ENCODE assay signal across 9 mouse cellular contexts in the genomic region with DNA sequence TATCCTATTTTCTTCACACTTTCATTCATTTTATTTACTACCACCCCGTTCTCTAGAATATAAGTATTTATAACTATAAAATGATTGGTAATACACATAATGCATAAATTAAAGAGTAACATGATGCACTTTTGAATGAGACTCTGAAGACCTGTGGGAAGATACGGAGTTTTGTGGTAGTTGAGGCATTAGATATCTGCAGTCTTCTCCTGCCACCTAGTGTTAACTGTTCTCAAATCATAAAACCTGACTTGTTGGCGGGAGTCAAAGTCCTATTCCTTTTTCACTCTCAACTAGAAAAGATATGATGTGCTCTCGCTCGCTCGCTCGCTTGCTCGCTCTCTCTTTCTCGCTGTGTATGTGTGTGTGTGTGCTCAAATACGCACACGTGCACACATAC. TPM values are rescaled to one million over a fixed set of nuclear protein-coding genes. Genes with fewer than 3 reads are reported as not detected.
A peak's percentile ranks its signal among the peaks of the same experiment; 100 is the strongest.
DNase-seq lines count a peak whose midpoint lies in the region; ATAC-seq and TF ChIP-seq lines count a peak whose summit lies in the region.
"Had no signal": no experiment of that assay in that cellular context is flagged by ENCODE, and none has a peak within 500 bp of the region (broad histone marks: within the 10 kb centered on the region; RNA-seq: fewer than 3 reads in every experiment).

No protein-coding gene starts in this region.

- H3K27ac ChIP-seq in liver, adult 2 months (replicated peaks; ENCODE audit: insufficient read depth, low read depth, low read length): no peak overlapping the region
- H3K27ac ChIP-seq in liver, embryonic 12.5 days: no peak overlapping the region
- no peak overlapping the region for H3K27ac ChIP-seq in cortical plate, adult 2 months (ENCODE audit: insufficient read depth, low read length)
- H3K27ac ChIP-seq: heart, embryonic 15.5 days had no signal

- 13% methylated on average over 11 of the region's 11 CpGs for WGBS in liver, adult 2 months
- 36% methylated on average over 11 of the region's 11 CpGs for WGBS in liver, embryonic 12.5 days (ENCODE audit: insufficient replicate concordance)

- H3K9me3 ChIP-seq in liver, embryonic 12.5 days (replicated peaks): no peaks in the 10 kb centered on the region
- H3K9me3 ChIP-seq: heart, embryonic 15.5 days had no signal

- peaks cover 2% of the 10 kb centered on the region for H3K4me1 ChIP-seq in liver, adult 2 months (ENCODE audit: control insufficient read depth, insufficient read depth, low read length)
- H3K4me1 ChIP-seq in liver, embryonic 12.5 days: 0 out of 2 replicates have a peak, but pooled peaks cover 2% of the 10 kb centered on the region
- no peaks in the 10 kb centered on the region for H3K4me1 ChIP-seq in cortical plate, adult 2 months (ENCODE audit: control insufficient read depth, insufficient read depth, low read length)
- H3K4me1 ChIP-seq: heart, embryonic 15.5 days had no signal

- no peaks in the 10 kb centered on the region for H3K36me3 ChIP-seq in liver, adult 2 months (ENCODE audit: control insufficient read depth, insufficient read depth, low read length)
- no peaks in the 10 kb centered on the region; the same call in 1 of the 2 replicates for H3K36me3 ChIP-seq in liver, embryonic 12.5 days
- H3K36me3 ChIP-seq in myocyte (ENCODE audit: control insufficient read depth, insufficient read depth): no peaks in the 10 kb centered on the region

- H3K79me2 ChIP-seq in liver, adult 2 months (ENCODE audit: control insufficient read depth, insufficient read depth, low read length): no peaks in the 10 kb centered on the region
- H3K79me2 ChIP-seq in myocyte (ENCODE audit: control insufficient read depth, insufficient read depth): no peaks in the 10 kb centered on the region

- no peaks in the 10 kb centered on the region for H3K27me3 ChIP-seq in liver, adult 2 months (ENCODE audit: control insufficient read depth, insufficient read depth, low read length)
- no peaks in the 10 kb centered on the region for H3K27me3 ChIP-seq in liver, embryonic 12.5 days (replicated peaks)
- no peaks in the 10 kb centered on the region for H3K27me3 ChIP-seq in myocyte (ENCODE audit: control insufficient read depth, insufficient read depth, insufficient read length)
- H3K27me3 ChIP-seq: heart, embryonic 15.5 days had no signal

- H3K9ac ChIP-seq in liver, adult 2 months (ENCODE audit: low read depth, low read length): no peak overlapping the region; the same call in 1 of the 2 replicates
- no peak overlapping the region for H3K9ac ChIP-seq in liver, embryonic 12.5 days
- H3K9ac ChIP-seq: heart, embryonic 15.5 days had no signal

- no peak for TF ChIP-seq POLR2A in liver, adult 2 months (IDR thresholded peaks at IDR 0.05; ENCODE audit: extremely low read depth, insufficient read depth, low read length)
- no peak for TF ChIP-seq POLR2A in cortical plate, adult 2 months (IDR thresholded peaks at IDR 0.05; ENCODE audit: extremely low read depth, insufficient read depth, low read length)
- no peak for TF ChIP-seq POLR2A in myocyte (IDR thresholded peaks at IDR 0.05; ENCODE audit: insufficient read length, low read depth)

- peak; percentile 46 for TF ChIP-seq CTCF in liver, adult 2 months (IDR thresholded peaks at IDR 0.05; ENCODE audit: low read depth, low read length)
- TF ChIP-seq CTCF in cortical plate, adult 2 months (IDR thresholded peaks at IDR 0.05; ENCODE audit: extremely low read depth, insufficient read depth, low read length): peak; percentile 50; the same call in 1 of the 2 replicates

- peak; percentile 44 for DNase-seq in cerebellum, adult 9-10 months
- DNase-seq in liver, adult 2 months (ENCODE audit: extremely low read depth, low read depth, low spot score): peak; percentile 75
- peak; percentile 61 for DNase-seq in kidney, postnatal 14 days
- no peak for DNase-seq in urinary bladder, adult 18-20 months (ENCODE audit: low spot score in 2 of 2)

- no peak overlapping the region for H3K4me3 ChIP-seq in liver, adult 2 months (ENCODE audit: insufficient read depth, low read depth, low read length)
- H3K4me3 ChIP-seq in liver, embryonic 12.5 days: no peak overlapping the region
- H3K4me3 ChIP-seq in cortical plate, adult 2 months (ENCODE audit: insufficient read depth, low read length): no peak overlapping the region
- H3K4me3 ChIP-seq in myocyte: no peak overlapping the region
- H3K4me3 ChIP-seq: heart, embryonic 15.5 days had no signal

- no peak; the same call in 1 of the 2 replicates for ATAC-seq in cerebellum, adult (ENCODE audit: insufficient number of reproducible peaks, low FRiP score, low TSS enrichment)
- ATAC-seq in liver, embryonic 12.5 days: no peak

- H3ac ChIP-seq in myocyte (ENCODE audit: control insufficient read depth, insufficient read length): no peak overlapping the region

- no peak overlapping the region for H3K4me2 ChIP-seq in liver, embryonic 12.5 days
- peak overlapping the region; percentile 63 for H3K4me2 ChIP-seq in myocyte (ENCODE audit: low read depth)
- H3K4me2 ChIP-seq: heart, embryonic 15.5 days had no signal

TF ChIP-seq in myocyte, 11 proteins besides CTCF, POLR2A, EP300 and RAD21:
- TF ChIP-seq CEBPB (IDR thresholded peaks at IDR 0.05; ENCODE audit: insufficient read depth, poor library complexity, severe bottlenecking) (no peak), SRF (IDR thresholded peaks at IDR 0.05; ENCODE audit: control insufficient read depth, insufficient read length, low read depth) (no peak), USF1 (IDR thresholded peaks at IDR 0.05; ENCODE audit: low read depth) (no peak), MAX (IDR thresholded peaks at IDR 0.05; ENCODE audit: low read depth) (no peak), MYOG (IDR thresholded peaks at IDR 0.05; ENCODE audit: control insufficient read depth in 1 of 3, insufficient read depth in 1 of 3, insufficient read length in 2 of 3, low read depth in 2 of 3) (no peak), TCF3 (IDR thresholded peaks at IDR 0.05; ENCODE audit: insufficient read length, low read depth) (no peak), TCF12 (IDR thresholded peaks at IDR 0.05; ENCODE audit: insufficient read depth, poor library complexity, severe bottlenecking) (no peak), REST (IDR thresholded peaks at IDR 0.05; ENCODE audit: insufficient read depth, insufficient read length) (no peak), POLR2AphosphoS2 (IDR thresholded peaks at IDR 0.05; ENCODE audit: insufficient read length, low read depth) (no peak), MYOD1 (IDR thresholded peaks at IDR 0.05; ENCODE audit: control insufficient read depth in 1 of 3, insufficient read length in 2 of 3, low read depth in 2 of 3) (no peak), E2F4 (IDR thresholded peaks at IDR 0.05; ENCODE audit: insufficient read depth) (no peak)

RNA-seq across cellular contexts. Expression of a gene that starts 4.5 kb away (rescaled TPM):
- total RNA-seq in liver, adult 2 months (2014; rRNA removed): 28.5 and 31.3 TPM in 2 replicates
- polyA plus RNA-seq in liver, adult 2 months (2012; rRNA removed): 3.7 and 7.5 TPM in 2 replicates
- polyA plus RNA-seq in liver, embryonic 12.5 days (2016; fragmentation: Nextera tagmentation; extraction: Ambion mirVana): 22.1 and 24.6 TPM in 2 replicates
- polyA plus RNA-seq in cortical plate, adult 2 months (2012; rRNA removed): 3.7 and 3.8 TPM in 2 replicates
- 6.9 TPM for polyA plus RNA-seq in myocyte (2012; fragmentation: generic; extraction: Trizol)

RNA-seq across cellular contexts. Expression of a gene that starts 46.9 kb away (rescaled TPM):
- total RNA-seq in liver, adult 2 months (2014; rRNA removed): 6.6 and 9.6 TPM in 2 replicates
- 0.91 and 1.2 TPM in 2 replicates for polyA plus RNA-seq in liver, adult 2 months (2012; rRNA removed)
- polyA plus RNA-seq in liver, embryonic 12.5 days (2016; fragmentation: Nextera tagmentation; extraction: Ambion mirVana): 25.0 and 25.8 TPM in 2 replicates
- polyA plus RNA-seq in cortical plate, adult 2 months (2012; rRNA removed): 4.6 TPM in 2 replicates
- 7.9 TPM for polyA plus RNA-seq in myocyte (2012; fragmentation: generic; extraction: Trizol)

Comparison
In these comparisons a context has a peak if more than half of its experiments do, and no peak if none do; other contexts are left out.
1. DNase-seq: peak in cerebellum, adult 9-10 months (single experiment), liver, adult 2 months (single experiment) and kidney, postnatal 14 days (single experiment); none in urinary bladder, adult 18-20 months (0 of 2).